Mouse (Mus musculus) heart, postnatal 4 days (tissue): Measurements from ENCODE around the gene Gm37240. TPM values are rescaled to one million over a fixed set of nuclear protein-coding genes. Genes with fewer than 3 reads are reported as not detected.

Source experiments
- DNase-seq: peaks from one replicate; pipeline ENCODE4 v3.0.0; 2021
- total RNA-seq, 2 experiments: library from RNA; stranded (reverse); gene quantifications; 2 replicates each; pipeline ENCODE4 v1.2.3; 2021

Gm37240 gene
- total RNA-seq, 2 experiments from 2014 or later: 19.6 to 20.6 TPM

DNA sequence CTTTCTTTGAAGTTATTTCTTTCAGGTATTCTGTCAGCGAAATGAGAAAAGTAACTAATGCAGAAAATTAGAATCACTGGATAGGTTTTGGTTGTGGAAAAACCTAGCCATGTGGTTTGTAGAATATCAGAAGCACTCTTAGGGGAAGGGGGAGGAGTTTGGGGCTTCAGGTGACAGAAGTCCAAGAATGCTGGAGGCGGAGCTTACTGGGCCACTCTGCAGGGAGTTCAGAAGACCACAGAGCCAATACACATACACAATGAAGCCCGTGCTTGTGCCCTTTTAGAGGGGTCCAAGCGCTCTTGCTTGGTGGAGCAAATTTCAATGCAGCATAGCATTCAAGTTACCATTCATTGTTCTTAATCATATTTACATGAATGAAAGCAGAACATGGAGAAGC, 138.5 kb downstream of the Gm37240 start:
- DNase-seq: no peak

DNA sequence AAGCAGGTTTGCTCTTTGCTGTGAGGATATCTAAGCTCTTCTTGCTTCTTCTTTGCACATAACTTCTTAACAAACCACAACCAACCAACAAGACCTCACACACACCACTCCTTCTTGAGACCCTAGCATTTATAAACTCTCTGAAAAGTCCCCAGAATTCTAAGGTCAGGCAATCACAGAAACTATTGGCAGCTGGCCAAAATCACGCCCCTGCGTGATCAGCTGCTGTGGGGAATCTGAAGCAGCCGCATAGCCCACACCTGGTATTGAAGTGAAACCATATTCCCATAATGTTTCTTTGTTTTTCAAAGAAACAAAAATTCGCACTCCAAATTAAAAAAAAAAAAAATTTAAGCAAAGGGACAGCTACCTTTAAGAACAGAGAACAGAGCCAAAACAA, 141.2 kb downstream of the Gm37240 start:
- DNase-seq: peak; percentile 18

GRCm38 (mm10) chr3:85741767-85742166, 145.6 kb downstream of the Gm37240 start:
- no peak for DNase-seq

- DNase-seq: no peak
Observed at GRCm38 (mm10) chr3:85738591-85738990, 148.7 kb downstream of the Gm37240 start.

DNA sequence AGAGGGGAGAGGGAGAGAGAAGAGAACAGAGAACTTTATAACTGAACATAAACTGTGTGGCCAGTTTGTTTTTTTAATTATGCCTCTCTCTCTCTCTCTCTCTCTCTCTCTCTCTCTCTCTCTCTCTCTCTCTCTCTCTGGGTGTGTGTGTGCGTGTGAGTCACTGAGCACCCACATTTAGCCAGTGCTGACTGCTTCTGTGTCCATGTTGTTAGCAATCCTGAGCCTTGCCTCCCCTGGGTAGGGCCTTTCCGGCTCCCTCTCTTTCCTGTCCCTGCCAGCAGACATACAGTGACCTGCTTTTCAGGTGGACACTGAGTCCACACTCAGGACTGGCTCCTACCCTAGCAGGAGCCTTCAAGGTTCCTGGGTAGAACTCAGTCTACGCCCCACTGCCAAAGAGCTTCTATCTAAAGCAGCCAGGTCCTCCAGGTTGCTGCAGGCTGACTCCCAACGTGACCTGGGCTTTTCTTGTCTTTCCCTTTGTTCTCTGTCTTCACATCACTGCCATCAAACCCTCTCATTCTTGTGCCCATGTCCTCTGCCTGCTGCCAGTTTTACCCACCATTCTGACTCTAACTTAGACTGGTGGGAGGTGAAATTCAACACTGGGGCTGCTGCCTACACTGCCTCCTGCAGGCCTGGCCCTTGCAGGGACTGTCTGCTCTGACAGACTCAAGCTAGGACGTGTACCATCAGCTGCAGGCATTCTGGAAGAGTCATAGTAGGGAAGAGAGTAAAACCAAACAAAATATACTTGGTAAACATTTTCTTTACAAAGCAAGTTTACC, 153.2 kb downstream of the Gm37240 start:
- DNase-seq: no peak

DNA sequence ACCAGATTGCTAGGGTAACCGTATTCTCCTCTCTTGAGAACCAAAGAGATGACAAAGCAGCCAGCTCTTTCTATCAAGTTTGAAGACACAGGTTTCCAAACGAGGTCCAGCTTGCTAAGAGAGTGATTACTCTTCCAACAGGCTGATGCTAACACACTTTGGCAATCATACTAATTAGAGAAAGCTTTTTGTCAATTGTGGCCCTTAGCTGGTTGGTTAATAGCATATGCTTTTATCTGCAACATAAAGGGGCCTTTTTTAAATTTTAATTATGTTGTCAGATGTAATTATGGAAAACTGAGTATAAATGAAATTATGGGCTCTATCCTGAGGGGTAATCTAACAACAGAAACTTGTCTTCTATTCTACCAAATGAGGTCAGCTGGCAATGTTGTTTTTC, 160.1 kb downstream of the Gm37240 start:
- DNase-seq: no peak

DNA sequence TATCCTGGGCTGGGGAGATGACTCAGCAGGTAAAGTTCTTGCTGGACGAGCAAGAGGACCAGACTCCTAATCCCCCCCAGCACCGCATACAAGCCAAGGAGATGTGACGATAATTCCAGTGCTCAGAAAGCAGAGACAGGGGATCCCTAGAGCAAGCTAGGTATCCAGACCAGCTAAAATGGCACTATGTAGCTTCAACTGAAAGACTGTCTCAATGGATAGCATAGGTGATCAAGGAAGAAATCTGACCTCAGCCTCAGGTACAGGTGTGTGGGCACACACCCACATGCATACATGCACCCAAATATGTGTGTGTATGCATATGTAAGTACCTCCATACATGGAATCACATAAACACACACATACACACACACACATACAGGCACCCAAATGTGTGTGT, 161.3 kb downstream of the Gm37240 start:
- DNase-seq: no peak

DNA sequence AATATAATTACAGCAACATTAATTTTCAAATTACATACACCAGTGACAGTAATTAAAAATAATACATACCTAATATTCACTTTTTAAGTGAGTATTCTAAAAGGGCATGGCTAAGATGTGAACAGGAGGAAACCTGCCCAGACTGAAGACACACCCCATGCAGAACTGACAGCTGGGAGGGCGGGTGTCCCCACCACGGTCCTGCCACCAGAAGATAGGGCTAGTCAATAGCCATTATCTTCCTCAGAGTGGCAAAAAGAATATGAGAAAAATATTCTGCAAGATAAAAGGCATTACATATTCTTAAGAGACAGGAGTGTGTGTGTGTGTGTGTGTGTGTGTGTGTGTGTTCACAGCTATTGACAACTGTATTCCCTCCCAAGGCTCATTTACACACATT, 162.2 kb downstream of the Gm37240 start:
- DNase-seq: no peak

- DNase-seq: no peak
Observed at GRCm38 (mm10) chr3:85722581-85722980, 164.7 kb downstream of the Gm37240 start.

DNA sequence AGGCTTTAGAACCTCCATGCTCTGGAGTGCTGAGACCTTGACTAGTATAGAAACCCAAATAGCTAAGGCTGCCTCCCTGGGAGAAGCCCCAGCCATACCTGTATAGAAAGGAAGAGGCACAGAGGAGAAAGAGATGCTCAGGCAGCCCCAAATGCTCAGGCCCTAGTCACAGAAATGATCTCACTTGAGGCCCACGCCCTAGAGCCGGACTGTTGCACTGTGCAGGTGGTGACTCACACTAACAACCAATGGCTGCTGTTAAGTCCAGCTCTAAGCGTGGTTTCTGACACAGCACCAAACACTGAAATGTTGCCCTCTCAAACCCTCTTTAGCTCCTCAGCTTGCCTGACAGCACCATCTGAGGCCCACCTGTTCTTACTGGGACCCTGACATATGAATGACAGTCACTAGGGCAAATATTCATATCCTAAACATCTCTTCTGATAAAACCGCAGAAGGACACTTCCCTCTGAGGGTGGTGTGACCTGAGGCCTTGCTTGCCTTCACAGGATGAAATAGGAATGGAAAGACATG, 171.5 kb downstream of the Gm37240 start:
- no peak for DNase-seq

DNA sequence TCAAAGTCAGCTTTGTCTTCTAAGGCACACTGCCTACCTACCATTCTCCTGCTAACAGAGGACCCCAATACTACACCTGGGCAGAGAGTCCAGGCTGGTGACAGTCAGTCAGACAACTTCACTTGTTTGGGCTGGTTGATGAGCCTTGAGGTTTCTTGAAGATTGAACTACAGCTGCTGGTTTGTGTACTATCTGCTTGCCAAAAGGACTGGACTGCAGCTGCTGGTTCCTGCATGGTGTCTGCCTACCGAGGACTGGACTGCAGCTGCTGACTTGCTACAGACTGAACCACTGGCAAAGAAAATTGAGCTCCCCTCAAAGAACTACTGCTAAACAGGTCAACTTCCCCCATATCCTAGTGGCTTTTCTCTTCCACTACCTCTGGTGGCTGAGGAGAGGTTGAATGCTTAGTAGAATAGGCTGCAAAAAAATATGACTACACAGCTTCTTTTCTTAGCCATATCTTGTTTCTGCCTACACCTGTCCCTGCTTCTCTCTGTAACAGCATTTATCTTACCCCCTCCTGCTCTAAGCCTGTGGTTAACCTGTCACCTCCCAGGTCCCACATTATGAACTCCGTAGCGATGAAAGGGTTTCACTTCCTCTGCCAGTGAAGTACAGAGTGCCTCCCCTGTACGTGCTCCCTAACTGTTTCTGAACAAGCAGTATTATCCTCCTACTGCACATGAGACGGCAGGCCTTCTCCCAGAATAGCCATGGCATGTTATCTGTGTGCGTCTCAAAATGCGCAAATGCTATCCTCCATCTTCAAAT, 173.2 kb downstream of the Gm37240 start:
- DNase-seq: no peak

DNA sequence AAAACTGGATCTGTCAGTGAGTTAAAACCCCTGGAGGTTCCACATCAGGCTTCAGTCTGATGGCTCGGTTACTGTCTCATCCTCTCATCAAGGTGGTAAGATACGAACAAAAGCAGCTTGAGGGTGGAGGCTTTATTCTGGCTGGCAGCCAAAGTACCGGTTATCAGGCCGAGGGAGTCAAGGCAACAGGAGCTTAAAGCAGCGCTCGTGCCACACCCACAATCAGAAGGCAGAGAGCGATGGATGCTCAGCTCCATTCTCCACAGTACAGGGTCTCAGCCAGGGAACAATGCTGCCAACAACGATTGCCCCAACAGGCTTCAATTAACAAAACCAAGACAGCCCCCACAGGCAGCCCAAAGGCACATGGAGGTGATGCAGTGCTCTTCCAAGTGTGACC, 176.6 kb downstream of the Gm37240 start:
- DNase-seq: peak; percentile 13

- DNase-seq: peak; percentile 66
Observed at GRCm38 (mm10) chr3:85707421-85707820, 179.9 kb downstream of the Gm37240 start.

DNA sequence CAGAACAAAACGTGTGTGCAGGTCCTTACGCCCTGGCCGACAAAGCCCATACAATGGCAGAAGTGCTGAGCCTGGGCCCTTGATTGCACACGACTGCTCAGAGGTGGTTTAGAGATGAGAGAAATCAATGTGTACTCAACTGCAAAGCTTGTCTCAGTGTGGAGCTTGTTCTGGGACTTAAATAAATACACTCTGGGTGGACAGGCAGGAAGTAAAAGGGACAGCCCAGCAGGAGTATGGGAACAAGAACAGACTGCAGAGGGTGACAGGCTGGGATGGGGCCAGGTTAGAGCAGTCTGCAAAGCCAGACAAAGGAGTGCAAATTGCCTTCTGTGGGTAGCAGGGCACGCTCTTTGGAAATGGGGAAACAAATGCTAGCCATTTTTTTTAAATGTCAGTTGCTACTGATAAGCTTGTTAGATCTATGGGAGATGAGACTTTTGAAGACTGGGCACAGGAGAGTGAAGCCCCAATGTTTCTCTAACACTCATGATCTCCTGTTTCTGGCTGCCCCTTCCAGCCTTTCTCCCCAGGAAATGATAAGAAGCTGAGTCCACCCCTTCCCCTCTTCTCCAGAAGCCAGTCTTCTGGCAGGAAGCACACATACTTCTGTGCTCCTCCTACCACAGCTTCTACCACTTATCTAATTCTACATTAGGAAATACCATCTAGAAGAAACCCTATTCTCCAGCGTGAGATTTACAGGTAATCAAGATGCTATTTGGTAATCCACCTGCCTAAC, 184.0 kb downstream of the Gm37240 start:
- DNase-seq: no peak

- no peak for DNase-seq
Observed at GRCm38 (mm10) chr3:85698496-85698895, 188.8 kb downstream of the Gm37240 start.

- DNase-seq: no peak
Observed at GRCm38 (mm10) chr3:85695056-85695455, 192.3 kb downstream of the Gm37240 start.

DNA sequence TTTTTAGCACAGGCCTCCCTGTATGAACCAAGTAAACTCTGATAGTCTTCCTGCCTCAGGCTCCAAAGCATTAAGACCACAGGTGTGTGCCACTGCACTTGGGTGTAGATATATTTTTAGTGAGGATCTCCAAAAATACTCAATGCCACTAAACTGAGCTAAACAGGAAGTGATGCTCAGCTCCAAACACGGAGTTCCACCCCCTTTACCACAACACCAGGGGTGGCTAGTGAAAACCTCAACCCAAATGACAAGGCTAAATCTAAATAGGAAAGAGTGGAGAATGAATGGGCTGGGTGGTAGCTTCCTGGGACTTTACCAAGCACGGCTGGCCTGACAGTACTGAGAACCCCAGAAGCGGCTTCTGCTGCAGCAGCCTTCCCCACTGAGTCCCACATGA, 194.3 kb downstream of the Gm37240 start:
- DNase-seq: no peak

DNA sequence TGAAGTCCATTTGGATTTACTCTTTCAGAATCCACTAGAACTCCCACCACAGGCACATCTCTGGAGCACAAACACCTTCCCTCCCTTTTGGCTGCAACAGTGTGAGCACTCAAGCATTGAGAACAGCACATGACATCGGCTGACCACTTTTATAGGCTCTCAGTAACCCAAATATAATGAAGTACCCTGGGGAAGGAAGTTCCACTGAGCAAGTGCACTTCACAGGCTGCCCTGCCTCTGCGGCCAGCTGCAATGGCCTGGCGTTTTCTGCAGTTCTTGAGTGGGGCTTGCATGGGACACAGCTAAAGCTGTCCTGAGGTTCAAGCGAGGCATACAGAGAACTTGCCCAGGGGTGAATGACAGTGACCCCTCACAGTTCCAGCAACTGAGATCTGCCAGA, 196.2 kb downstream of the Gm37240 start:
- DNase-seq: no peak

- DNase-seq: no peak
Observed at GRCm38 (mm10) chr3:85688341-85688740, 199.0 kb downstream of the Gm37240 start.

GRCm38 (mm10) chr3:85685271-85685670, 202.0 kb downstream of the Gm37240 start:
- no peak for DNase-seq

DNA sequence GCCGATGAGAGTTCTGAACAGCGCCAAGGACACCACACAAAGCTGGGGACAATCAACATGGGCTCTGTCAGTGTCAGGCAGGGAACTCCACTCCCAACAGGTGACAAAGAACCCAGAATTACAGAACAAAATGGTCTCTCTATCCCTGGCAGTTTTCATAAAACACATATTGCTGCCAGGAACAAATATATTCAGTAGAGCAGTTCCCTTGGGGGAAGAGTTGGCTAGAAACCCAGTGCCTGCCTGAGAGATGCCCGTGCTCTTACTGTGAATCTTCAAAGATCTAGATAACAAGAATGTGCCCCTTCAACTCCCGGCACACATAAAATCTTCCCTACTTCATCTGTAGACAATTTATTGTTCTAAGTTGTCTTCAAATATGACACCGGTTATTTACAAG, 203.7 kb downstream of the Gm37240 start:
- no peak for DNase-seq

DNA sequence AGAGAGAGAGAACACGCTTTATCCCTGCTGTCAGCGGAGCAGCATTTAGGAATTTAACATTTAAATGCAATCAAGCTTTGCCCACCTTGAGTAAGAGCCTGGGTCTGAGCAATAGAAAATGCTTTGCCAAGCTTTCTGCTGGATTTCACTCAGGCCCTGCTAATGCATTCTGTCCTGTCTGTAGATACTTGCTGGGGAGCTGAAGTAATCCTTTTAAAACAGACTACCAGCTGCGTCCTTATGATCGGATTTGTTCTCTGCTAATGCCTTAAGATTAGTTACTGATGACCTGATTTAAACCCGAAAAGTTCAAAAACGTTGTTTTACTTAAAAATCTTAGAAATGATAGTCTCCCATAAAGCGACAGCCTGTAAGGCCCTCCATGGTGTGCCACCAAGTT, 206.2 kb downstream of the Gm37240 start:
- no peak for DNase-seq

- no peak for DNase-seq
Observed at GRCm38 (mm10) chr3:85679960-85680359, 207.4 kb downstream of the Gm37240 start.
